Mouse (Mus musculus) heart, postnatal 10 days (tissue): ENCODE data around the gene Gm4181. TPM values are rescaled to one million over a fixed set of nuclear protein-coding genes. Genes with fewer than 3 reads are reported as not detected.
"Not testable (repeated sequence)": the region's sequence is repeated elsewhere in the genome, so short reads cannot be mapped to it uniquely, and the experiment has no call there.

ENCODE experiments used
- DNase-seq, 2 experiments: peaks; one replicate each; pipeline ENCODE4 v3.0.0; 2021
- intact Hi-C: fragments of 180-260 bp; cut with DNase I; formaldehyde crosslinking; loops from one replicate; pipeline ENCODE4 v1.15.1; 2025
- total RNA-seq, 2 experiments: library from RNA; stranded (reverse); gene quantifications; 2 replicates each; pipeline ENCODE4 v1.2.3; 2021

Gm4181 gene
- not detected for total RNA-seq

DNA sequence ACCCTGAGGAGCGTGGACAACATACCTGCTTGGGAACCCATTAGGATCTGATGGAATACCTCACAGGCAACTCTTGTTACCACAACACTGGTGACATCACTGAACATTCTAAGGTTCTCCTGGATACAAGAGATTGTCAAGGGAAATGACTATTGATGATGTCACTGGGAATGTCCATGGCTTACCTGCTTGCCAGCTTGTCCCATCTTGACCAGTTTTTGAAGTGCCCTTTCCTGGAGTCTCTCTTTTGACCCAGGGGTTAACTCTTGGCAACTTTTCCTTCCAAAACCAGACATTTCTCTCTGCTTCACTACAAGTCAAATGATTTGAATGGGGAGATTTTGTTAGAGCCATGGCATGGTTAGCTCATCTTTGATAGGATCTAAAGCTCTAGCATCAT lies at the start of gene Gm4181:
Gene Gm4181, minus strand, starts transcription at position 101 of the 400 bp plus-strand sequence.
- DNase-seq, intact Hi-C loops: not testable (repeated sequence)

GRCm38 (mm10) chr14:51677269-51677668 lies 41.8 kb upstream of the Gm4181 start:
- DNase-seq, result no peak
- intact Hi-C loops, result no loop called here

DNA sequence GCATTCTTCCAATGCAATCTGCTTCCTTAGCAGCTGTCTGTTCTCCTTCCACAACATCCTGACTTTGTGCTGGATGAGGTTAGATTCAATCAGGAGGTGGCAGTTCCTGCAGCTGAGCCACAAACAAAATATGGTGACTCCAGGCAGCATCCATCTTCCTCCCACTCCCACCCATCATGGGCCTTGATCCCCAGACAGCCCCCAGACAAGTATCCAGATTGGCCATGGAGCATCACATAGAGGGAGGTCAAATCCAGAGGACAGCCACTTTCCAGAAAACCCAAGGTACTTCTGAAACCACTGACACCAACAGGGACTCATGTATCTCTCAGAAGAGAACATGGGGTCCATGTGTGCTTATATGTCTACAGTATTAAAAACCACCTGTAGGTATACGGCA lies 3.0 kb downstream of the Gm4181 start:
- DNase-seq, result peak; percentile 6 to 11
- intact Hi-C loops, result not testable (repeated sequence)

GRCm38 (mm10) chr14:51611210-51611609 lies 24.3 kb downstream of the Gm4181 start, which contains the start of gene Gm17078:
Gm17078 (minus strand) TSS chr14:51611310.
- DNase-seq, result no peak
- intact Hi-C loops, result no loop called here

GRCm38 (mm10) chr14:51592039-51592438 lies 43.4 kb downstream of the Gm4181 start, which contains the start of gene Gm17174:
Gm17174 (minus strand) TSS chr14:51592139.
- intact Hi-C loops, DNase-seq: not testable (repeated sequence)

Other genes starting within 250 kb of the Gm4181 start
- not detected for gene Vmn2r88, start 224.8 kb downstream of the Gm4181 start, total RNA-seq
- gene Vmn2r89, start 183.8 kb downstream of the Gm4181 start, total RNA-seq, result not detected
- gene Gm5622, start 82.9 kb downstream of the Gm4181 start, total RNA-seq, result not detected
- gene Gm17175, start 61.6 kb downstream of the Gm4181 start, total RNA-seq, result not detected
- gene Gm17174, start 43.5 kb downstream of the Gm4181 start, total RNA-seq, result not detected
- gene Gm17078, start 24.4 kb downstream of the Gm4181 start, total RNA-seq, result not detected
- not detected for gene Gm17079, start 59.8 kb upstream of the Gm4181 start, total RNA-seq
- gene Gm5800, start 81.5 kb upstream of the Gm4181 start, total RNA-seq, result not detected
- not detected for gene Ang4, start 137.9 kb upstream of the Gm4181 start, total RNA-seq
- gene AY358078, start 164.4 kb upstream of the Gm4181 start, total RNA-seq, result not detected
- gene Ear6, start 218.0 kb upstream of the Gm4181 start, total RNA-seq, result not detected
- 10 to 100 TPM; 19.2 to 28.5 TPM for gene Mettl17, start 249.2 kb upstream of the Gm4181 start, total RNA-seq